Mouse (Mus musculus) urinary bladder, adult 2 months (tissue): ENCODE data around the gene Nme7. TPM values are rescaled to one million over a fixed set of nuclear protein-coding genes. Genes with fewer than 3 reads are reported as not detected.

ENCODE experiments used
- DNase-seq: peaks from one replicate; pipeline ENCODE4 v3.0.0; 2022; ENCODE audit warnings: low spot score
- polyA plus RNA-seq: library from polyadenylated mRNA; depleted of rRNA; stranded (reverse); fragments of >200 nt; gene quantifications from 2 replicates; pipeline ENCODE4 v1.2.3, GENCODE M21; 2012

Gene Nme7
- polyA plus RNA-seq, 1 experiment: 14.1 TPM

DNA sequence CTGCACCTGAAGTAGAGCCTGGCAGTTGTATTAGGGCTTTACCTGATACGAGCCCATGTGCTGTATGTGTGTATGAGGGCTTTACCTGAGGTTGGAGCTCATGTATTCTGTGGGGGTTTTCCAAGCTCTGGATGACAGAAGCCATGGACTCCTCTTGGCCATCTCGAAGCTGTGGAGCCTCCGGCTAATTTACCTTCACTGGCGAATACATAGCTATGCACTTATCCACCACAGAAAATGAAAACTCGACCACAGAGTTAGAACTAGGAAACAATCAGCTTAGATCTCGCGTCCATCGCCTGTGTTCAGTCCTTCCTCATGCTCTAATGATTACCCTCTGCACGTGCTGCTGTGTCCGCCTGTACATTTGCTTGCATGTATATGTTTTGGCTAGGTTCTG is 80.4 kb downstream of the Nme7 start:
- no peak for DNase-seq

DNA sequence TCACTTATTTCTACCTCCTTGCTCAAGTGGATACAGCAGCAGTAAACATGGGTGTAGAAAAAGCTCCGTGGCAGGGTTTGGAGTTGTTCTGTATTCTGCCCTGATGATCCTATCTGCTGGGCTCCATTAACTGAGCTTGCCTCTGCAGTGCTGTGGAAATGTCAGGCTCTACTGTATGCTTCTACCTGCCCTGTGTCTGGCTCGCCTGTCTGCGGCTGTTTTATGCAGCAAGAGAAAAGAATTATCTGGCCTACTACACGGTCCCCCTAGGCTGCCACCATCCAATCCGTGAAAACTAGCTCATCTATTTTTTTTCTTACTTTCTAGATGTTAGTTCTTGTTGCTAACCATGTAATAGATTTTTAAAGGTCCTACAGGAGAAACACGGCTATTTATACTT is 81.1 kb downstream of the Nme7 start:
- no peak for DNase-seq

DNA sequence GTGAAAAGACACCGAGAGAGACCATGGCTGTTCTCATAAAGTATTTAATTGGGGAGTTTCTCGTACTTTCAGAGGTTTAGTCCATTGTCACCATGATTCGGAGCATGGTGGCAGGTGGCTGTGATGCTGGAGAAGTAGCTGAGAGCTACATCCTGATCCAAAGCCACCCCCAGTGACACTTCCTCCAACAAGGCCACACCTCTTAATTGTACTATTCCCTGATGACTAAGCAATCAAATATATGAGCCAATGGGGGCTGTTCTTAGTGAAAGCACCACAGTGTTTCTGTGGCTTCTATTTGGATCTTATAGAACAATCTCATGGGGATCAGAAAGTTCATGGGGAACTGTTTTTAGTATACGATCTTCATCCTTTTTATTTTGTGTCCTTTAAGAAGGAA is 85.8 kb downstream of the Nme7 start:
- no peak for DNase-seq

DNA sequence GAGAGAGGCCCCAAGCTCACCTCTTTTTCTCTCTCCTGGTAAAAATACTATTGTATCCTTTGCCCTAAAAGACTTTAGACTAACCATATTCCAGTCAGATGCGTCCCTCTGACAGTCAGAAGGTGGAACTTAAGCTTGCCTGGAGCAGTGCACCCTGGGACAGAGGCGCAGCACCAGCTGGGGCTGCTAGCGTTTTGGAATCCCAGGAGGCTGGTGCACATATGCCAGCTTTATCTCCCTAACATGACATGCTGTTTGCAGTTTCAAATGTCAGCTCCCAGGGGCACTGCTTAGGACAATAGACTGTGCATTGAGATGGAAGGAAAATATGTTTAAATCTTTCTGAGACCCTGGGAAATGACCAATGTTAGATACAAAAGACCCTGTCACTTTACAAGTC is 88.3 kb downstream of the Nme7 start:
- no peak for DNase-seq

DNA sequence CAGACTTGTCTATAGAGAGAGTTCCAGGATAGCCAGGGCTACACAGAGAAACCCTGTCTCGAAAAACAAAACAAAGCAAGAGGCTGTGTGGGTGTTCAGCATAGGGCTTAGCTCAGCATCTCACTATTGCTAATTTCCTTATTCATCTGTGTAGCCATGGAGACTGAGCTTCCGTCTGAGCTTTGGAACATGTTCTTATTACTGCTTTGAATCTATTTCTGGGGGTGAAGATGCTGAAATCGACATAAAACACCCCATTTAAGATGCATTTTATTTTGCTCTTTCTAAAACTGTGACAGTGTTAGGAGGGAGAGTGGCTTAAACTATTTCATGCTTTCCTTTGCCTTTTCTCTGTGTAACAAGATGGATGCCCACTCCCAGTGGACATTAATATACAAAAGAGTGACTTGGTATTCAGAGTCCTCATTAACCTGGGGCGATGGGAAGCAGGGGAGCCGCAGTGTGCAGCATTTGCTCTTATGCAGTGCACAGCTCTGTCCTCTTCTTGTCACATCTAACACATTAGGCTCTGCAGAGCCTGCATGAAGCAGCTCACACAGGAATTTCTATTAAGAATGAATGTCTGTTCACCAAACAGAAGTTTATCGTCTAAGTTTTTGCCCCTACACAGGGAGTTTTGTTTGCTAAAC is 91.3 kb downstream of the Nme7 start:
- no peak for DNase-seq

DNA sequence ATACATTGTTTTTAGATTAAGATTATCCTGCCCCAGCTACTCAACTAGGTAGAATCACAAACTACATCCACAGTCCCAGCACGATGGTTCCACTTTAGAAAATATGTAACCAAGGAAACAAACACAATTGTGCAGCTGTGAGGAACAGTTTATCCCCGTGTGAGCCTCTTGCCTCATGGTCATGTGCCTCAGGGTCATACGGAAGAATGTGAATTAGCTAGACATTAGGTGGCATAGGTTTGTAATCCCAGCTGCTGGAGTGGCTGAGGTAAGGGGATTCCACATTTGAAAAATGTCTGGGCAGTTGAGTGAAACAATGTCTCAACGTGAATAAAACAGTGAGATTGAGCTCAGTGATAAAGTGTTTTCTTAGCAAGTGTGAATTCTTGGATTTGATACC is 93.8 kb downstream of the Nme7 start:
- DNase-seq: no peak

DNA sequence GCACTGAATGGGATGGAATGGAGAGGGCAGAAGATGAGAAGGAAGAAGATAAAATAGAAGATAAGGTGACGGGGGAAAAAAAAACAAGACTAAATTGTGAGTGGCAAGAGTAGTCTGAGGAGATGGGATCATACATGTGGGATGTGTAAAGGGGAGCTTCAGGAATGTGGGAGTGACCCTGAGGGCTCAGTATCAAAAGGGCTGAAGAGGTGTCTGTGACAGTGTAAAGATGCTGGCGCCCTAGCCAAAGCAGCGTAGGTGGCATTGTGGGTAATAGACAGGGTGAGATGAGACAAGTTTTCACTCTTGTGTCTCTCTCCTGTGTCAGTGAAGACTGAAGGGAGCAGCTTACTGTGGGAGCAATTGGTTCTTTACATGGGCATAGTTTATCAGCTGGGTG is 95.7 kb downstream of the Nme7 start:
- DNase-seq: no peak

DNA sequence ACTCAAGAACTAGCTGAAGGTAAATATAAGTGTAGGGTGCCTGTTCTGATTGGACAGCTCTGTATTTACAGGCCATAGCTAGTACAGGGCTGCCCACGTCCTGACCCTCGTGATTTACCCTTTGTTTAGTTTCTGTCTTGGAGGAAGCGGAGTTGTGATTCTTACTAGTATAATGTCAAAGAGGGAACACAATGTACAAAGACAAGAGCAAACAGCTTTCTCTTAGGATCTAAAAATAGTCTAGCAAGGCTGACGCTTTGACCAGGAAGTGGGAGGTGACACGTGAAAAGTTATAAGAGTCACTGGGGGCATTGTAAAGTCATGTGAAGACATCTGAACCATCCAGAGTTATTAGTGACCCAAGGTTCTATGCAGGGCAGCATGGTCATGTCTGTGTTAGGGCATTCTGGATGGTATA is 101.5 kb downstream of the Nme7 start:
- no peak for DNase-seq

DNA sequence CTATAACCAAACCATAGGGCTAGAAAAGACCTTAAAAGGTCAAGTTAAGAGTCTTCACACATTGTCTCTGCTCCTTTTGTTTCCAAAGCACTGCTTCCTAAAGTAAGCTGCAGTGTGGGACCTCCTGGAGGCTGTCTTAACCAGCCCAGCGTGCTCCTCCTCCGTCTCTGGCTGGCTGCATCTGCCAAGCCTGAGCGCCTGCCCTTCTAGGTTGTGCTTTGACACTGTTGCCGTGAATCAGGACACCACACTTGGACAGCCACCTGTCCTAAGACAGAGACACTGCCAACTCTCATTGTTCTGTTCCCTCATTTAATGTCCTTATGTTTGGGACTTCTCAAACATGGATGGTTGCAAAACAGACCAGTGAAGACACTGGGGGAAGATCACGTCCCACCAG is 102.6 kb downstream of the Nme7 start:
- DNase-seq: no peak

DNA sequence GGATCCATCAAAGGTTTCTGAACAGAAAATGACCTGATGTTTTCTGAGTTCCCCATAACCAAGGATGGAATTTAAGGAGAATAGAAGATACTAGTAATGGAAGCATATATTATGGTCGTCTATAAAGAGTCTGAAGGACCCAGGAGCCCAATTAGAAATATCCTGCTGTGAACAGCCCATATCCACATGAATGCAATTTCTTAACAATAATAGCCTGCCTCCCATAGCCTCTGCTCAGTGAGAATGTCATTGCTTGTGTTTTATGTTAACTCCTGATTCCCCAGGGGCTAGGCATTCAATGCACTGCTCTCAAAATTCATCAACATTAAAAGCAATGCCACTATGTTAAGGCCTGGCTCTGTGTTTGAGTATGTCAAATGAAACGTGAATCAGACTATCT is 104.7 kb downstream of the Nme7 start:
- no peak for DNase-seq

DNA sequence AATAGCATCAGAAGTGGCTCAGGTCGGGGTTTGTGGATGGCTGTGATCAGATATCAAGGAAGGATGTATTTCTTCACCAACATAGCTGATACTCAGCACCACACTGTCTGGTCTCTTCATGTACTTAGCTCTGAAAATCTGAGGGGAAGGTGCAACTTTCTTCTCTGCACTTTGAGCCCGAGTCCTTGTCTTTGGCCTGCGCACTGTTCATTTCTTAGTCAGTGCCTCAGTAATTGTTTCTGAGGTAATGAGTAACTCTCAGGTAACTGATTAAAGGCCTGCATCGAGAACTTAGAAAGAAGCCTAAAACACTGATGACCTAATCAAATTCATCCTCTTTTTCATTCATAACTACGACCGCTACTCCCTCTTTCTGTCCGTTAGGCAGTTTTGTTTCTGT is 107.4 kb downstream of the Nme7 start:
- DNase-seq: no peak

DNA sequence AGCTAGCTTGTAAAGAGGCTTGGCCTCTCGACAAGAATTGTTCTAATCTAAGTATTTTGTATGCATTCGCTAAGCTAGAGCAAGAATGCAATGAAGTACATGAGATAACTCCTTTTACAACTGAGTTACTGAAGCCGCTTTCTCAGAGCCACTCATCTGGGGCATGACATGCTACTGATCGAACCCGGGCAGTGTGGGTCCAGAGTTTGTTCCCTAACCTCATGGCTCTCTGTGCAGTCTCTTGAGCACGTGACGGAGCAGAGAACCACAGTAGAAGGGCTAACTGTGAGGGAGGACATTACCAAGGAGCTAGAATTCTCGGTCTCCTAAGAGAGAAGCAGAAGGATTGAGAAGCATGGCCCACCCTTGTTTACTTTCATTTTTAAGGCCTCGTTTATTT is 109.0 kb downstream of the Nme7 start:
- DNase-seq: no peak

DNA sequence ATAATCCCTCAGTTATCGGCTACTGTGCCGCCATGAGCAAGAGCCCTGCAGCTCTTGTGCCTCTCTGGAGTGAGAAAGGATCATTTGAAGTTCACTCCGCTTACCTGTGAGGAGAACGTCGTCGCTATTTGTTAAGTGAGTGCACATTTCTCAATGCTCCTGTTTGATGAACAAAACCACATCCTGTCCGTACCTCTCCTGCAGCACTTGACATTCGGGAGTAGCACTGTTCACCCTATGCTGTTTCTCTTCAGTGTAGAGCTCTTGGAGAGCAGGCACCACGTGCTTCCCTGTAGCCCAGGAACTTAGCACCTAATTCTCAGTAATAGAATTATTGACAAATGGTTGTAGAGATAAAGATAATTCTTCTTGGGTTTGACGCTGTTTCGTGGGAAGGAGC is 109.7 kb downstream of the Nme7 start:
- DNase-seq: no peak

DNA sequence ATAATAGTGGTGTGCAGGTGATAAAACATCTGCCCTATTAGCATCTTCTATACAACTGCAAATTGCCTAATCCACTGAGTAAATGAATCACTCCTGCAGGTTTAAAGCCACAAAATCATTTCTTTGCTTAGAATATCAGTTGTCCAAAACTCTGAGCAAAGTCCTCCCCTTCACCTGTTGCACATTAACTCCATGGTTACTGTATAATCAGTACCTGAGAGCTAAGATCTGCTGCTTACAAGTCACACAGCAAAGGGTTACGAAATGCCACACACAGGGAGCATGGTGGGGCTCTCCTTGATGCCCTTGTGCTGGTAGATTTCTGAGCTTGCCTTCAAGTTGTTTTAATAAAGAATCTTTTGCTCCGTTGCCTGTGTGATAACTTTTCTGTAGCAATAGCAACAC is 111.4 kb downstream of the Nme7 start:
- no peak for DNase-seq

DNA sequence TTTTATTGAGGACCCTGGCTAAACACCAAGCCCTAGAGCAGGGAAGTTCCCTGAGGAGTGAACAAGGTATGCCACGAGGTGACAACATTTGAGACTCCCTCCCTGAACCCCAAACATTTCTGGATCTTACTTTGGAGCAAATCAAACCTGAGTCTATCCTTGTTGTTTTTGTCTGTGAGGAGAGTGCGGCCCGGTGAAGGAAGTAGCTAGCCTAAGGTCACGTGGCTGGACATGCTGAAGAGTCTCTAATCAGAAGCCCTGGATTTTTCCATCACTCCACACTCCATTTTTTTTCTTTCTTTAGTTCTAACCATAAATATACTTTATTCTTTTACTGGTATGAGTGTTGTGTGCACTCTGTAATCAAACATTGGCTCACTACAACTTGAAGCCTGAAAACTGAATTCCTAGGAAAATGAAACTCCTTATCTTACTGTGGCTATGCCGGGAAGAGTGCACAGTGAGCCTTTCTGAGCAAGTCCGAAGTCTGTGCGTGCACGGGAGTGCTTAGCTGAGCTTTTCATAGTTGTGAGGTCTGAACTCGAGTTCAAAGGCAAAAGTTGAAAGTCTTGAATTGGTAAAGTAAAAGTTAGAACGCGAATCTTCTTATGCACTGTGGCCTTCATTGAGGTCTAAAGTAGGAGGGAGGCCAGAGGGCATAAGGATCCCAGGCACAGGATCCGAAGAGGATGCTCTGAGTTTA is 112.9 kb downstream of the Nme7 start:
- DNase-seq: no peak

DNA sequence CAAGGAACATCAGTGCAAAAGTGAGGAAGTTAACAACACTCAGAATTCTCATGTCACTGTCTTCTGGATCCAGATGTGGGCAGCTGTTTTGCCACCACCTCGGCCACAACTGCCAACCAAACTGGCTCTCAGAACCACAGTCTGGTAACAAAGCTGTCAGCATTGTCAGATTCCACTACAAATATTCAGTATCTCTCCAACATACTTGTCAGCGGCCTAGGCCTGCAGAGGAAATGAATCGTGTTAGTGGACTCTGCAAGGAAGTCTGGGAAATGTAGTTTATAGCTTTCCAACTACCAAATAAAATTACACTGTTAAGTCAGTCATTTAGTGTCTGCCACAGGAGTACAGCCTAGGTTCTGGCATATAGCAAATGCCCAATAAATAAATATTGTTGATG is 113.7 kb downstream of the Nme7 start:
- no peak for DNase-seq

DNA sequence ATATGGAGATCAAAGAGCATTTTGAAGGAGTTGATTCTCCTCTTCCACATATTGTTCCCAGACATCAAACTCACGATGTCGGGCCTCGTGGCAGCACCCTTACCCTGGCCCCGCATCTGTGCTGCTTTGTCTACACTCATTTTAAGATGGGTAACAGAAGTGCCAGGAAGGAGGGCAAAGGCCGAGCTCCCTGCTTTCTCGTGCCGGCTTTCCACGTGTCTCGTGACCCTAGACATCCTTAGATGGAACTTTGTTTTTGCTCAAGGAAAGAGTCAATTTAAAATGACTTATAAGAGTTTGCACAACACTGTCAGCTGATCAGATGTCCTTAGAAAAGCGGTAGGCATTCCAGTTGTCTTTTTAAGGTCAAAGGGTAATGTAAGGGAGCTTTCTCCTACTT is 114.4 kb downstream of the Nme7 start:
- no peak for DNase-seq

DNA sequence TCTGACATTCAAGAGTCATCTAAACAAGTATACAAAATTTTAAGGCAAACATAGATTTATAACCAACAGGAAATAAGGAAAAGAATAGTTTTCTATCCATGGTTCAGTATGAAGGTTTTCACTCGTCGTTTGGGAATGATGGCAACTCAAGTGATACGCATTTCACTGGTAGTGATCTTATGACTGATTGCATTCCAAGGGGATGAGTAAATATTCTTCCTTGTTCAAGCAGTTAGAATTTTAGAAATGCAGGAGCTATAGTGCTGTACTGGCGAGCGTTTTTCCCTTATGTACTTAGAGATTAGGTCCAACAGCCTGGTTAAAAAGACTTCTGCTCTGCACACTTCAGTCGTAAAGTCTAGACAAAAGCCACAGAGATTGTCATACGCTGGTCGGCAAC is 115.5 kb downstream of the Nme7 start:
- DNase-seq: no peak

DNA sequence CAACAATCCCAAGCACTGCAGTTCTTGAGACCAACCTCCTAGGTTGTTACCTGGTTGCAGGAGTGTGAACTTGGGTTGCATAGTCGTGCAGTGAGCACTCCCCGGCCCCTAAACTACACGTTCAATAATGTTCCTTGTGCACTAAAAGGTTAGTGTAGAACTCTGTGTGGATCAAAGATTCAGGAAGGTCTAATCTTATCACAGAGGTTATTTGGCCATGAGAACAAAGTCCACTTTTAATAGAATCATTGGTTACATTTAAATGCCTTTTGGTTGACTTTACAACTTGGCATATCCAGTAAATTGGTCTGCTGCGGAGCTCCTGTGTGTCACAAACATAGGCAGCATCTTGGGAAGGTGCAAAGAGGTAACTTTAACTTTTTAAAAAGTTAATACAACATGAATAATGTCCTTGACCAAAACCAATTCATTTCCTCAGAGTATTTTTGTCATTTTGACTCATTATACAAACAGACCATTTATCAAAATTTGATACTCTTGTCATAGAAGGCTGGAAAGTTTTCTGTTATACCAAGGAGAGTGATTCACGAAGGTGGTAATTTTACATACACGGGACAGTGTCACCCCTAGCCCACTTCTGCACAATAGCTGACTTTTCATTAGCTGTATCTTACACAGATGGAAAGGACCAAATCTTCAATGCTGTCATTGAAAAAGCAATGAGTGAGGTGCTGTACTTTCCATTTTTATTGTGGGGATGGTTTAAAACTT is 116.9 kb downstream of the Nme7 start:
- no peak for DNase-seq

DNA sequence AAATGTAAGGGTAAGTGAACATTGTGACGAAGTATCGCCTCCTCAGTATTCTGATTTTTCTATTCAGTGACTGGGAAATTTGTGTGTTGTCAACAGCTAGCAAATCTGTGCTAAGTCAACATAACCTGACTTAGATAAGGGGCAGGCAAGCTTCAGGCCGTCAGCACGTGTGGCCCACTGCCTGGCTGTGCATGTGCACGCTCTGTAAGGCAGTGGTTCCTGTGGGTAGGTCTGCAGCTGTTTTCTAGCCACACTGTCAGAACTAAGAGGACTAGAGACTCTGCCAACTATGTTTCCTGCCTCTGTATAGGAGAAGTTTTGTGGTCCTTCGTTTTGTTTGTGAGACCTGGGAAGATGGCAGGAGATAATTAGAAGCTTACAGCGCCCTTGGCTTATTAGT is 122.3 kb downstream of the Nme7 start:
- DNase-seq: no peak

DNA sequence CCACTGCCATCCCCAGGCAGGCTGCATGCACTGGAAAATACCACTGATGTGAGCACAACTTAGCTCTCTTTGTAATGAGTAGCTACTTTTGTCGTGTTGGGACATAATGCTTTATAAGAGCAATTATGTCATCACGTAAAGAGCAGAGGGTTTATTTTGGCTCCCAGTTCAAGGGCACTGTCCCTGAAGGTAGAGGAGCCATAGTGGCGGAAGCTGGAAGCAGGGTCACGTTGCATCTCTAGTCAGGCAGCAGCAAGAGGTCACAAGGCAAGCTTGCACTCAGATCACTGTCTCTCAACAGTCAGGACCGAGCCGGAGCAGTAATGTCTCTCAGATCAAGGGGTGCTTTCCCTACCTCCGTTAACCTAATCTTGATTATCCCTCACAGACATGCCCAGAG is 123.9 kb downstream of the Nme7 start:
- DNase-seq: no peak

DNA sequence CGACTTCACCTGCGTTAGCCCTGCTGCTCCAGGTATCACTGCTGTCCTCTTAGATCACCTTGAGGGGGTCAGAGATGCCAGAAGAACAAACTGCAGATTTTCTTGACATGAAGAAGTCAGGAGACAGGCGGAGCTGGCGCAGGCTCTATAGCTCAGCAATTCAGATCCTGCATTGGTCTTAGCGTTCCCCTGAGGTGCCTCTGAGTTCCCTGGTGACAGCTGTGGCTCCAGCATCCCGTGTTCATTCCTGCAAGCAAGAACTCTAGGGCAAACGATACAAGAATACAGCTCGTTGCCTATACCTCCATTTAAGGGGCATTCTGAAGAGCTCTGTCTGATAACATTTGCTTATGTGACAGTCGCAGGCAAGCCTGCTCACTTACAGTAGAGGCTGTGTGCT is 124.7 kb downstream of the Nme7 start:
- no peak for DNase-seq

DNA sequence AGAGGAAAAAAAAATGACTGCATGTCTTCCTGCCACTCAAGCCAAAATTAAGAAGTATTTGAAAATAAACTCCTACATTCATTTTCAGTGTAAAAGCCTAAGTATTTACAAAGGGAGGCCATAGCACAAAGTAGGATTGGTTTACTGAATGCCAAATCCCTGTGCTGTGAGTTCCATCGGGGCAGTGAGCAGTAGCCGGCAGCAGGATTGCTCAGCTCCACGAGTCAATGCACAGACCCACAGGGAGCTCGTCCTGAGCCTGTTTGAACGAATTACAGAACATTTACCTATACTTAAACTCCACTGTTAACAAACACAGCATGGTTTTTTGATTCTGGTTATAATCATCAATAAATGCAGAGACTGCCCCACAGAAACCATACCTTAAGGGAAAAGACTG is 128.7 kb downstream of the Nme7 start:
- no peak for DNase-seq
